Mouse (Mus musculus) midbrain, embryonic 15.5 days (tissue): Measurements from ENCODE around the gene Mansc1. TPM values are rescaled to one million over a fixed set of nuclear protein-coding genes. Genes with fewer than 3 reads are reported as not detected.

Experiments used
- ATAC-seq: fragments of 200-750 bp; cut with Nextera tagmentation; replicated peaks from 2 replicates; pipeline ENCODE4 v1.8.0; 2017; ENCODE audit warnings: moderate TSS enrichment
- H3K27ac ChIP-seq: fragments of 300-500 bp; sonication (generic); 2 replicates; pipeline ENCODE4 v1.5.1; 2015; ENCODE audit warnings: mild to moderate bottlenecking, inconsistent platforms
- H3K27me3 ChIP-seq: fragments of 300-500 bp; sonication (generic); replicated peaks from 2 replicates; pipeline ENCODE4 v1.6.1; 2015; ENCODE audit warnings: inconsistent platforms
- H3K36me3 ChIP-seq: fragments of 300-500 bp; sonication (generic); replicated peaks from 2 replicates; pipeline ENCODE4 v1.6.1; 2015; ENCODE audit warnings: inconsistent platforms
- H3K4me1 ChIP-seq: fragments of 300-500 bp; sonication (generic); 2 replicates; pipeline ENCODE4 v1.6.1; 2015; ENCODE audit warnings: inconsistent platforms
- H3K4me2 ChIP-seq: fragments of 300-500 bp; sonication (generic); 2 replicates; pipeline ENCODE4 v1.6.1; 2015; ENCODE audit warnings: inconsistent platforms, mild to moderate bottlenecking, moderate library complexity
- H3K4me3 ChIP-seq: fragments of 300-500 bp; sonication (generic); 2 replicates; pipeline ENCODE4 v1.5.1; 2015; ENCODE audit warnings: mild to moderate bottlenecking, inconsistent platforms
- H3K9ac ChIP-seq: fragments of 300-500 bp; sonication (generic); 2 replicates; pipeline ENCODE4 v1.6.1; 2015; ENCODE audit warnings: mild to moderate bottlenecking, inconsistent platforms
- H3K9me3 ChIP-seq: fragments of 300-500 bp; sonication (generic); 2 replicates; pipeline ENCODE4 v1.6.1; 2016; ENCODE audit warnings: inconsistent platforms
- WGBS: fragments of 180-500 bp; shearing (Covaris S2); methylation state at CpG from one replicate; pipeline ENCODE4 v1.1.7; 2015; ENCODE audit warnings: mixed read lengths; 5-methylcytosine and 5-hydroxymethylcytosine counted together
- polyA plus RNA-seq: library from polyadenylated mRNA; unstranded; fragments of >200 nt; fragmentation: Nextera tagmentation; extraction: Ambion mirVana; gene quantifications from 2 replicates; pipeline ENCODE4 v1.2.1, GENCODE M21; 2015

Gene Mansc1
- polyA plus RNA-seq, 1 experiment from 2014 or later = 1.1 TPM

DNA sequence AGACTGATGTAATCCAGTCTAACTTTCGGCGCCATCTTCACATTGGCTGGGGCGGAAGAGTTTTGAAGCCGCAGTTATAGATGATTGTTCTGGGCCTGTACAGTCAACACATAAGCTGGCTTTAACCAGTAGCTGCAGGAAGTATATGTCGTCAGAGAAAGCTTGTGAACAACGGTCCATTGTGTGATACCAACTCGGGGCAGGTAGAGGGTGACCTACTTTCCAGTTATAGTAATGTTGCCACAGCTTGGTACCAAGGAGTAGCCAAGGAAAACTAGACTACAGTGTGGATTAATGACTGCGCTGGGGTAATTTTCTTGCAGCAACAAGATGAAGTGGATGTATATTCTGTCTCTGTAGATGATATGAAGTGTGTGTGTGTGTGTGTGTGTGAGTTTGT is 1.3 kb upstream of the Mansc1 start:
- H3K4me3 ChIP-seq = no peak overlapping the region
- no peaks in the 10 kb centered on the region for H3K36me3 ChIP-seq
- 88% methylated on average over 8 of the region's 8 CpGs for WGBS

DNA sequence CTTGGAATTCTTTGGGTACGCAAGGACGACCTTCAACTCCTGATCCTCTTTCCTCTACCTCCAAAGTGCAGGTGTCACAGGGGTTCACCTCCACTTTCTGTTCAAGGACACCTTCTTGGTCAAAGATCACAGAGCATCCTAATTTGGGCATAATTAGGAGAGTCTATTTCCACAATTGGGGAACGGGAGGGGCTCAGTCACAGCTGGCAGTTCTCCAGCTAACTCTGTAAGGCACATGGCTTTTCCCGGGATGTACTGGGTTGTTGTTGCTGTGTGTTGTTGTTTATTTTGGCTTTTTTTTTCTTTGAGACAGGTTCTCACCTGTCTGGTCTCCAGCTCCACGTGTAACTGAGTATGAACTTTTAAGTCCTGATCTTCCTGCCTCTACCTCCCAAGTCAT is 468 bp upstream of the Mansc1 start:
- WGBS = 45% methylated on average over 5 of the region's 5 CpGs
- Histone ChIP-seq H3K9ac (no peak overlapping the region; the same call in 1 of the 2 replicates), H3K4me3 (peak overlapping the region; percentile 46), H3K27me3 (peaks cover 21% of the 10 kb centered on the region), H3K27ac (no peak overlapping the region), H3K4me2 (peak overlapping the region; percentile 97), H3K9me3 (no peaks in the 10 kb centered on the region), H3K36me3 (no peaks in the 10 kb centered on the region), H3K4me1 (peaks cover 12% of the 10 kb centered on the region)
- no peak for ATAC-seq

More for the DNA sequence above, 1.3 kb upstream of the Mansc1 start:
- H3K9ac ChIP-seq = no peak overlapping the region
- peaks cover 12% of the 10 kb centered on the region for H3K4me1 ChIP-seq
- no peak overlapping the region for H3K27ac ChIP-seq
- no peak for ATAC-seq
- H3K4me2 ChIP-seq = no peak overlapping the region
- peaks cover 21% of the 10 kb centered on the region for H3K27me3 ChIP-seq
- no peaks in the 10 kb centered on the region for H3K9me3 ChIP-seq

DNA sequence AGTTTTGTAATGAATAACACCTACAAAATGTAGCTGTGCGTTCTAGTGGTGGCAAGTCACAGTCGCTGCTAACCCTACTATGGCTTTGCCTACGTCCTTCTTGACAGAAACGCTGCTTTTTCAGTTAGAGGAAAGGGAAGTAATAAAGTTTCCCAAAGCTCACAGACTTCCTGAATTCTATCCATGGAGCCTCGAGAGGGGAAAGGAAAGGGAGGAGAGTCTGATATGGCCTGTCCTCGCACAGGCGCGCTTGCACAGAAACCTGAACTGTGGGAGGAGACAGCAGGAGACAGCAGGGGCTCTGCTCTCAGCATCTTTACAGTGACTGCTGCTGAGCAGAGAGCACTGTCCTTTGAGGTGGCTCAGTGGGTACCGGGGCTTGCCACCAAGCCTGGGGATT is 1.8 kb downstream of the Mansc1 start:
- Histone ChIP-seq H3K4me3 (no peak overlapping the region), H3K36me3 (no peaks in the 10 kb centered on the region), H3K9ac (no peak overlapping the region), H3K27me3 (peaks cover 21% of the 10 kb centered on the region), H3K4me2 (no peak overlapping the region), H3K9me3 (no peaks in the 10 kb centered on the region), H3K27ac (no peak overlapping the region), H3K4me1 (peaks cover 12% of the 10 kb centered on the region)
- no peak for ATAC-seq
- 82% methylated on average over 9 of the region's 9 CpGs for WGBS

DNA sequence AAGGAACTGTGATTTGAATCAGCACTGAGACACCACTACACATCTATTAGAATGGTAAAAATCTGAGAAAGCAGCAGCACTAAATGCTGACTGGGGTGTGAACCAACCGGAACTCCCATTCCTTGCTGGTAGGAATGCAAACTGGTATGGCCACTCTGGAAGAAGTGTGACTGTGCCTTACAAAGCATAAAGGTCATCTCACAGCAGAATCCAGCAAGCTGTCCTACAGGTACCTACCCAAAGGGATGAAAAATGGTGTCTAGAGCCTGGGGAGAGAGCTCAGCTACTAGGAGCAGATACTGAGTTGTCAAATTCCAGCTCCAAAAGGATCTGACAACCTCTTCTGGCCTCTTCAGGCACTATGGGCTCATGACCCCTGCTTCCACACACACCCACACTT is 5.7 kb downstream of the Mansc1 start:
- no peak overlapping the region for H3K4me3 ChIP-seq
- 94% methylated on average over 1 of the region's 1 CpGs for WGBS

DNA sequence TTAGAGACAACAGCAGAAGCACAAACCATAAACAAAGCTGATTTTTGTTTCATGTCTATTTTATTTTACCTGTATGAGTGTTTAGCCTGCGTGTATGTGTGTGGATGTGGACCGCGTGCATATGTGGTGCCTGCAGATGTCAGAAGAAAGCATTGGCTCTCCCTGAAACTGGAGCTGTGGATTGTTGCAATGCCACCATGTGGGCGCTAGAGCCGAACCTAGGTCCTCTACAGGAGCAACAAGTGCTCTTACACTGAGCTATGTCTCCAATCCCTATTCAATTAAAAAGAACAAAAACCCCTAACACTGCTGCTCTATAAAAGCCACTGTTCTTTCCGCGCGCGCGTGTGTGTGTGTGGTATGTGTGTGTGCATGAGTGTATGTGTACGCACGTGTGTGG is 6.9 kb downstream of the Mansc1 start:
- Histone ChIP-seq H3K4me3 (no peak overlapping the region), H3K27ac (no peak overlapping the region), H3K9ac (no peak overlapping the region), H3K36me3 (no peaks in the 10 kb centered on the region), H3K27me3 (no peaks in the 10 kb centered on the region), H3K9me3 (no peaks in the 10 kb centered on the region), H3K4me2 (no peak overlapping the region), H3K4me1 (no peaks in the 10 kb centered on the region)
- ATAC-seq = no peak
- WGBS = 59% methylated on average over 12 of the region's 12 CpGs

More for the DNA sequence above, 5.7 kb downstream of the Mansc1 start:
- Histone ChIP-seq H3K4me2 (no peak overlapping the region), H3K4me1 (0 out of 2 replicates have a peak, but pooled peaks cover under 1% of the 10 kb centered on the region), H3K27ac (no peak overlapping the region), H3K9me3 (no peaks in the 10 kb centered on the region), H3K36me3 (no peaks in the 10 kb centered on the region), H3K9ac (no peak overlapping the region), H3K27me3 (peaks cover 6% of the 10 kb centered on the region; the same call in 1 of the 2 replicates)
- no peak for ATAC-seq

DNA sequence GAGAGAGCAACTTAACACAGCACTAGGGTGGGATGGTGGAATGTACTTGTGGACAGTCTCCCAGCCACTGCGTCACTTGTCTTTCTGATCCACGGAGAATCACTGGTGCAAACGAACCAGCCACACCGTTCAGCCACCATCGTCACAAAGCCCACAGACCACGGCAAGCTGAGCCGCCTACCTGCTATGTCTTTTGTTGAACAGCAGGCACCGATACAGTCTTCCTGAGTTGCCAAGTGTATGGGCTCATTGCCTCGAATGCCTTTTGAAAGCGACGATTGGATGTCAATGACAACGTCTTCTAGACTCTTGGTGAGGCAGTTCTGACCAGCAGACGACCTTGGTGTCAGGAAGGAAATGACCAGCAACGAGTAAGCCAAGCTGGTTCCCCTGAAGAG is 10.7 kb downstream of the Mansc1 start:
- no peak for ATAC-seq
- 77% methylated on average over 14 of the region's 14 CpGs for WGBS
- H3K9ac ChIP-seq = no peak overlapping the region
- H3K36me3 ChIP-seq = no peaks in the 10 kb centered on the region
- no peak overlapping the region for H3K27ac ChIP-seq
- no peak overlapping the region for H3K4me2 ChIP-seq
- H3K4me1 ChIP-seq = no peaks in the 10 kb centered on the region
- no peaks in the 10 kb centered on the region for H3K27me3 ChIP-seq
- no peak overlapping the region for H3K4me3 ChIP-seq
- H3K9me3 ChIP-seq = no peaks in the 10 kb centered on the region

DNA sequence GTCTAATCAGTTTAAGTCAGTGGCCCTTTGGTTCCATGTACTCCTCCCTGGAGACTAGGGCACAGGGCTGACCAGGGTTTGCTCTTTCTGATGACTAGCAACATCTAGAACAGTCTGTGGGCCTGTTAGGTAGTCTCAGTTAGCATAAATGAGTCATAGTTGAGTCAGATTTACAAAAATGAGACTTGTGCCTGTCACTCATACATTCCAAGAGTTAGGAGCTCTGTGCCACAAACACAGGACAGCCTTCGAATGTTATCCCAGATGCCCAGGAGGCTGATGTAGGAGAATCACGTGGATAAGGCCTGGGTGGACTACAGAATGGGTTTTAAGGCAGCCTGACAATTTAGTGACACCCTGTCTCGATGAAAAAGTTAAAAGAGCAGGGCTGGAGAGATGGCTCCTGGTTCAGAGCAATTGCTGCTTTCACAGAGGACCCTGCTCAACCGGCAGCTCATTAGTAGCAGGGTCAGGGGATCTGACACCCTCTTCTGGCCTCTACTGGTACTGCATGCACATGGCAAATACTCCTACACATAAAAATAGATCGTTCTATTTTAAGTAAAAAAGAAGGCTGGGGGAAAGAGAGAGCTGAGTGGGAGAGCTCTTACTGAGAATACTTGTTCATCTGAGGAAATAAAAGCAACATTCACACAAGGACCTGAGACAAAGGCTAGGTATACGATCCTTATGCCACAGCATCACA is 11.3 kb downstream of the Mansc1 start:
- H3K36me3 ChIP-seq = no peaks in the 10 kb centered on the region
- H3K27ac ChIP-seq = no peak overlapping the region
- no peaks in the 10 kb centered on the region for H3K27me3 ChIP-seq
- H3K4me1 ChIP-seq = no peaks in the 10 kb centered on the region
- WGBS = 69% methylated on average over 6 of the region's 6 CpGs
- no peak for ATAC-seq
- no peak overlapping the region for H3K4me2 ChIP-seq
- no peak overlapping the region for H3K4me3 ChIP-seq
- H3K9ac ChIP-seq = no peak overlapping the region
- H3K9me3 ChIP-seq = no peaks in the 10 kb centered on the region

DNA sequence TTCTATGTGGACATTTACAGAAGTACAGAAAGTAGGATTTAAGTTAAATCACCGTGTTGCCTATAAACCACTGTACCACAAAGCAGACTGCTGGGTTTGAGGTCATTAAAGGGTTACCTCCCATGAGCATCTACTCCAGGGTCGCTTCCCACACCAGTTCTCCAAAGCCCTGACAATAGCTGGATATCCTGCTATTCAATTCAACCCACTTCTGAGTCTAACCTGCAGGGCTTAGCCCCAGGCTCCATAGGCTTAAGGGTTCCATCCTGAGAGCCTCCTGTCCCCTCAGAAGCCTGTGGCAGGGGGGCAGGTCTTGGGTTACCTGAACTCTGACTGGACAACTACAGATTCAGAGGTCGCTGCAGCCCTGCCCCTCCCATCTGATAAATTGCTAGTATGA is 12.2 kb downstream of the Mansc1 start:
- Histone ChIP-seq H3K9me3 (no peaks in the 10 kb centered on the region), H3K9ac (no peak overlapping the region), H3K4me1 (no peaks in the 10 kb centered on the region), H3K36me3 (no peaks in the 10 kb centered on the region), H3K27me3 (no peaks in the 10 kb centered on the region), H3K27ac (no peak overlapping the region), H3K4me2 (no peak overlapping the region), H3K4me3 (no peak overlapping the region)
- 63% methylated on average over 3 of the region's 3 CpGs for WGBS
- no peak for ATAC-seq

DNA sequence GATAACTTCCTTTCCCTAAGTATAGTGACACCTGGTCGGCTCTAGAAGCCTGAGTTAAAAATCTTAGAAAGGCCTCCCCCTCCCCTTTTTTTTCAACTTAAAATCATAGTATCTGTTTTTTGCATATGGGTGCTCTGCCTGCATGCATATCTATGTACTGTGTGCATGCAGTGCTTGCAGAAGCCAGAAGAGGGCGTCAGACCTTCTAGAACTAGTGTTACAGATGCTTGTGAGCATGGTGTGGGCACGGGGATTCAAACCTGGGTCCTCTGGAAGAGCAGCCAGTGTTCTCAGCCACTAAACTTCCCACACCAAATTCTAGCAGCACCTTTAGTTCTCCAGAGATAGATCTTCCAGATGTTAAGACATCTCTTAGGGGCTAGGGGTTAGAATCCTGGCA is 14.7 kb downstream of the Mansc1 start:
- Histone ChIP-seq H3K9ac (no peak overlapping the region), H3K4me3 (no peak overlapping the region), H3K27me3 (no peaks in the 10 kb centered on the region), H3K9me3 (no peaks in the 10 kb centered on the region), H3K4me1 (no peaks in the 10 kb centered on the region), H3K27ac (no peak overlapping the region), H3K36me3 (no peaks in the 10 kb centered on the region), H3K4me2 (no peak overlapping the region)
- ATAC-seq = no peak
- 55% methylated on average over 3 of the region's 3 CpGs for WGBS

DNA sequence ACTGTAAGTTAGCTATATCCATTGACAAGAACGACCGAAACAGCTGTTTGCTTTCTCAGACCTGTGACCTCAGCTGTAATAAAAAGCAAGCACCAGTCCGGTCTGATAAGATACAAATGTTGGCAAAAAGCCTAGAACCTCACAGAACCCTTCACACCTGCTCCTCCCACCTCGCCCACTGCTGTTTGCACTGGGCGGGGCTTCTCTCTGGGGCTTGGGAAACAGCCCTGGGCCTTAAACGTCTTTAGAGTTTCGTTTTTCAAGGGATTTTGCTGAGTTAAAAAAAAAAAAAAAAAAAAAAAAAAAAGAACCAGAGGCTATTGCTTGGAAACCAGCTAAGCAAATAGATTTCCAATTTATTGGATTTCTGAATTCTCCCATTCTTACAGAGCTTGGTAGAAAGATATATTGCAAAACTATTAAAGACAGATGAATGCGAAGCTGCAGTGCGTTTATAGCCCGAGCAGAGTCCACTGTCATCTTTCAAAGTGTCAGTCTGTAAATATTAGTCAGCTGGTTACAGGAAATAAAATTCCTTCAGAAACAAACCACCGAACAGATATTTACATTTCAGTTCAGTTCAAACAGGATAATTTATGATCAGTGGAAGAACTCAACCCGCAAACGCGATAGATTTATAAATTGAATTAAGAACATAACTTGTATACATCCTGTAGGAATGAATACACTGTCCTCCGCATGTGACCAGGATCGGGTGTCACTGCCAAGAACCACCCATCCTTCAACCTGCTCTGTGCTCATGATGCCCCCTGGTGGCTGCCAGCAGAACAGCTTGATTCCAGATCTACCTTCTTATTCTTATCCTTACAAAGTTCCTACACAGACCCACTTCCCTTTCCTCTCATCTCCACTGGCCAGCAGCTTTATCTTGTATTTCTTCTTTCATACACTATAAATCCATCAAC is 17.3 kb downstream of the Mansc1 start:
- no peaks in the 10 kb centered on the region for H3K36me3 ChIP-seq
- H3K9ac ChIP-seq = no peak overlapping the region
- no peaks in the 10 kb centered on the region for H3K4me1 ChIP-seq
- no peak overlapping the region for H3K27ac ChIP-seq
- no peaks in the 10 kb centered on the region for H3K27me3 ChIP-seq
- ATAC-seq = peak; percentile 78
- WGBS = 25% methylated on average over 16 of the region's 16 CpGs
- H3K4me2 ChIP-seq = peak overlapping the region; percentile 25
- no peak overlapping the region for H3K4me3 ChIP-seq
- H3K9me3 ChIP-seq = no peaks in the 10 kb centered on the region

DNA sequence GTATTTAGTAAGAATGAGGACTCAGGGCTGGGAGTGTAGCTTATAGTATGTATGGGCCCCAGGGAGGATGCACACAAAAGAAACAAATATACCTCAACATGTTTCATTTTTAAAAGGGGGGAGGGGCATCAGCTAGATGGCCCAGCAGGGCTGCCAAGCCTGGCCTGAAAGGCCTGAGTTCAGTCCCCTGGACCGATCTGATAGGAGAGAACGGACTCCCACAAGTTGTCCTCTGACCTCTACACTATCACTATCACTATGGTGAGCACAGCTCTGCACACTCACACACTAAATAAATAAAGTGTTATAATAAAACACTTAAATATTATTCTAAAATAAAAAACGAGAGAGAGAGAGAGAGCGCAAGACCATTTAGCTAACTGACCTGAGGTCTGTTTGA is 18.0 kb downstream of the Mansc1 start:
- H3K9me3 ChIP-seq = no peaks in the 10 kb centered on the region
- H3K9ac ChIP-seq = no peak overlapping the region
- no peaks in the 10 kb centered on the region for H3K27me3 ChIP-seq
- H3K4me1 ChIP-seq = no peaks in the 10 kb centered on the region
- H3K4me3 ChIP-seq = no peak overlapping the region
- no peak for ATAC-seq
- no peak overlapping the region for H3K4me2 ChIP-seq
- no peak overlapping the region for H3K27ac ChIP-seq
- 85% methylated on average over 4 of the region's 4 CpGs for WGBS
- no peaks in the 10 kb centered on the region for H3K36me3 ChIP-seq

DNA sequence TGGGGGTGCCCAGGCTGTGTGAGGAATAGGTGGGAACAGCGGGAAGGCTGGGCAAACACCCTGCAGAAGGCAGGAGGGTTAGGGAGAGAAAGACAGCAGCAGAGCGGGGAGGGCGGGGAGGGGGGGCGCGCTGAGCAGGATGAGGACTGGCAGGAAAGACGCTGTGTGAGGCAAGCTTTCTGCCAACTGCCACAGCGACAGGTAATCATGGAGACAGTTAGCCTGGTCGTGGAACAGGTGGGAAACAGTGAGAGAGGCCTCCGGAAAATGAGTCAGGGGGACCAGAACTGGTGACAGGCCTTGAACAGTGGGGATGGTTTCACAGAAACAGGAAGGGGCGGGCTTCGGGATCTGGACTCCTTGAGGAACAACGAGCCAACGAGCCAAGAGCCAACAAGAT is 20.4 kb downstream of the Mansc1 start:
- Histone ChIP-seq H3K9me3 (no peaks in the 10 kb centered on the region), H3K4me3 (no peak overlapping the region), H3K9ac (no peak overlapping the region), H3K4me1 (no peaks in the 10 kb centered on the region), H3K27me3 (no peaks in the 10 kb centered on the region), H3K36me3 (no peaks in the 10 kb centered on the region), H3K27ac (no peak overlapping the region), H3K4me2 (no peak overlapping the region)
- no peak for ATAC-seq
- WGBS = 86% methylated on average over 13 of the region's 13 CpGs
